Mouse (Mus musculus): ENCODE results near the gene Syt7.
A peak's percentile ranks its signal among the peaks of the same experiment; 100 is the strongest.

Gene Syt7

GRCm38 (mm10) chr19:10458096-10458495 is 69.2 kb downstream of the Syt7 start:
- no peak for DNase-seq (ENCODE audit: low read depth, low spot score)

- no peak for DNase-seq (ENCODE audit: low read depth, low spot score)
These were observed 71.0 kb downstream of the Syt7 start for GRCm38 (mm10) chr19:10459907-10460306.

GRCm38 (mm10) chr19:10461584-10461983 is 72.7 kb downstream of the Syt7 start:
- DNase-seq (ENCODE audit: low read depth, low spot score), result no peak

GRCm38 (mm10) chr19:10464427-10464826 is 75.5 kb downstream of the Syt7 start:
- no peak for DNase-seq (ENCODE audit: low read depth, low spot score)

- no peak for DNase-seq (ENCODE audit: low read depth, low spot score)
These were observed 80.3 kb downstream of the Syt7 start for GRCm38 (mm10) chr19:10469171-10469658.

GRCm38 (mm10) chr19:10472958-10473357 is 84.1 kb downstream of the Syt7 start:
- no peak for DNase-seq (ENCODE audit: low read depth, low spot score)

- peak; percentile 52 for DNase-seq (ENCODE audit: low read depth, low spot score)
These were observed 84.9 kb downstream of the Syt7 start for GRCm38 (mm10) chr19:10473779-10474178.

GRCm38 (mm10) chr19:10479541-10479940 is 90.7 kb downstream of the Syt7 start:
- DNase-seq (ENCODE audit: low read depth, low spot score), result no peak

- peak; percentile 61 for DNase-seq (ENCODE audit: low read depth, low spot score)
These were observed 93.8 kb downstream of the Syt7 start, which contains the start of gene Ppp1r32 for GRCm38 (mm10) chr19:10482703-10483102. Gene Ppp1r32, minus strand, starts transcription at chr19:10482928.

GRCm38 (mm10) chr19:10486264-10486738 is 97.4 kb downstream of the Syt7 start:
- peak; percentile 72 for DNase-seq (ENCODE audit: low read depth, low spot score)

GRCm38 (mm10) chr19:10495670-10496069 is 106.8 kb downstream of the Syt7 start:
- no peak for DNase-seq (ENCODE audit: low read depth, low spot score)

- no peak for DNase-seq (ENCODE audit: low read depth, low spot score)
These were observed 108.1 kb downstream of the Syt7 start for GRCm38 (mm10) chr19:10496976-10497375.

GRCm38 (mm10) chr19:10497512-10498160 is 108.7 kb downstream of the Syt7 start:
- no peak for DNase-seq (ENCODE audit: low read depth, low spot score)

GRCm38 (mm10) chr19:10500581-10500980 is 111.7 kb downstream of the Syt7 start:
- DNase-seq (ENCODE audit: low read depth, low spot score), result no peak

GRCm38 (mm10) chr19:10502571-10502970 is 113.7 kb downstream of the Syt7 start:
- peak; percentile 58 for DNase-seq (ENCODE audit: low read depth, low spot score)
